Mouse (Mus musculus): ENCODE measurements around the gene Abcd3. TPM values are rescaled to one million over a fixed set of nuclear protein-coding genes. Genes with fewer than 3 reads are reported as not detected.

Gene Abcd3
- polyA plus RNA-seq, 1 experiment from 2014 or later = 90.5 TPM

- WGBS = 38% methylated on average over 1 of the region's 1 CpGs
- no peak for ATAC-seq (ENCODE audit: insufficient read depth, low FRiP score)
- Histone ChIP-seq H3K9me3 (replicated peaks; ENCODE audit: control insufficient read depth, low read length) (no peaks in the 10 kb centered on the region), H3K4me3 (replicated peaks; ENCODE audit: low read length) (no peak overlapping the region), H3K4me2 (ENCODE audit: low read depth, low read length) (no peak overlapping the region), H3K27ac (ENCODE audit: low read length) (no peak overlapping the region), H3K27me3 (ENCODE audit: control insufficient read depth, insufficient read depth, low read length) (no peaks in the 10 kb centered on the region), H3K9ac (ENCODE audit: low read length) (no peak overlapping the region), H3K4me1 (ENCODE audit: control insufficient read depth, insufficient read depth, low read length) (peaks cover 12% of the 10 kb centered on the region), H3K36me3 (ENCODE audit: control insufficient read depth, insufficient read depth, low read length) (no peaks in the 10 kb centered on the region)
Measured at GRCm38 (mm10) chr3:121737453-121737852, 77.6 kb downstream of the Abcd3 start.

- no peaks in the 10 kb centered on the region for H3K36me3 ChIP-seq (ENCODE audit: control insufficient read depth, insufficient read depth, low read length)
- H3K4me3 ChIP-seq (replicated peaks; ENCODE audit: low read length) = no peak overlapping the region
- peak; percentile 82 for ATAC-seq (ENCODE audit: insufficient read depth, low FRiP score)
- no peaks in the 10 kb centered on the region for H3K27me3 ChIP-seq (ENCODE audit: control insufficient read depth, insufficient read depth, low read length)
- peaks cover 12% of the 10 kb centered on the region for H3K4me1 ChIP-seq (ENCODE audit: control insufficient read depth, insufficient read depth, low read length)
- peak overlapping the region; percentile 50 for H3K27ac ChIP-seq (ENCODE audit: low read length)
- H3K4me2 ChIP-seq (ENCODE audit: low read depth, low read length) = peak overlapping the region; percentile 22
- peak overlapping the region; percentile 21; the same call in 1 of the 2 replicates for H3K9ac ChIP-seq (ENCODE audit: low read length)
- no peaks in the 10 kb centered on the region for H3K9me3 ChIP-seq (replicated peaks; ENCODE audit: control insufficient read depth, low read length)
- WGBS = 21% methylated on average over 18 of the region's 18 CpGs
Measured at GRCm38 (mm10) chr3:121736025-121736744, 78.9 kb downstream of the Abcd3 start.

- H3K4me2 ChIP-seq (ENCODE audit: low read depth, low read length) = no peak overlapping the region
- peak overlapping the region; percentile 50 for H3K27ac ChIP-seq (ENCODE audit: low read length)
- H3K4me3 ChIP-seq (replicated peaks; ENCODE audit: low read length) = no peak overlapping the region
- H3K4me1 ChIP-seq (ENCODE audit: control insufficient read depth, insufficient read depth, low read length) = peaks cover 12% of the 10 kb centered on the region
- no peaks in the 10 kb centered on the region for H3K27me3 ChIP-seq (ENCODE audit: control insufficient read depth, insufficient read depth, low read length)
- no peak for ATAC-seq (ENCODE audit: insufficient read depth, low FRiP score)
- H3K9me3 ChIP-seq (replicated peaks; ENCODE audit: control insufficient read depth, low read length) = no peaks in the 10 kb centered on the region
- H3K36me3 ChIP-seq (ENCODE audit: control insufficient read depth, insufficient read depth, low read length) = no peaks in the 10 kb centered on the region
- H3K9ac ChIP-seq (ENCODE audit: low read length) = no peak overlapping the region; the same call in 1 of the 2 replicates
- WGBS = 51% methylated on average over 7 of the region's 7 CpGs
Measured at GRCm38 (mm10) chr3:121735542-121735941, 79.6 kb downstream of the Abcd3 start.

- ATAC-seq (ENCODE audit: insufficient read depth, low FRiP score) = no peak
- Histone ChIP-seq H3K27me3 (ENCODE audit: control insufficient read depth, insufficient read depth, low read length) (no peaks in the 10 kb centered on the region), H3K9ac (ENCODE audit: low read length) (no peak overlapping the region), H3K9me3 (replicated peaks; ENCODE audit: control insufficient read depth, low read length) (no peaks in the 10 kb centered on the region), H3K4me1 (ENCODE audit: control insufficient read depth, insufficient read depth, low read length) (0 out of 2 replicates have a peak, but pooled peaks cover 3% of the 10 kb centered on the region), H3K27ac (ENCODE audit: low read length) (no peak overlapping the region), H3K36me3 (ENCODE audit: control insufficient read depth, insufficient read depth, low read length) (no peaks in the 10 kb centered on the region; the same call in 1 of the 2 replicates), H3K4me2 (ENCODE audit: low read depth, low read length) (no peak overlapping the region), H3K4me3 (replicated peaks; ENCODE audit: low read length) (no peak overlapping the region)
- 89% methylated on average over 4 of the region's 4 CpGs for WGBS
Measured at GRCm38 (mm10) chr3:121729678-121730077, 85.4 kb downstream of the Abcd3 start.

- Histone ChIP-seq H3K27me3 (ENCODE audit: control insufficient read depth, insufficient read depth, low read length) (no peaks in the 10 kb centered on the region), H3K36me3 (ENCODE audit: control insufficient read depth, insufficient read depth, low read length) (no peaks in the 10 kb centered on the region; the same call in 1 of the 2 replicates), H3K4me2 (ENCODE audit: low read depth, low read length) (peak overlapping the region; percentile 81; the same call in 1 of the 2 replicates), H3K9ac (ENCODE audit: low read length) (no peak overlapping the region), H3K27ac (ENCODE audit: low read length) (no peak overlapping the region), H3K9me3 (replicated peaks; ENCODE audit: control insufficient read depth, low read length) (no peaks in the 10 kb centered on the region), H3K4me1 (ENCODE audit: control insufficient read depth, insufficient read depth, low read length) (peaks cover 17% of the 10 kb centered on the region), H3K4me3 (replicated peaks; ENCODE audit: low read length) (no peak overlapping the region; the same call in 1 of the 2 replicates)
- WGBS = 67% methylated on average over 10 of the region's 10 CpGs
- ATAC-seq (ENCODE audit: insufficient read depth, low FRiP score) = no peak
Measured at GRCm38 (mm10) chr3:121725651-121726050, 89.5 kb downstream of the Abcd3 start.

GRCm38 (mm10) chr3:121724553-121724952, 90.5 kb downstream of the Abcd3 start:
- peak overlapping the region; percentile 76 for H3K9ac ChIP-seq (ENCODE audit: low read length)
- no peaks in the 10 kb centered on the region; the same call in 1 of the 2 replicates for H3K36me3 ChIP-seq (ENCODE audit: control insufficient read depth, insufficient read depth, low read length)
- peak overlapping the region; percentile 81 for H3K4me2 ChIP-seq (ENCODE audit: low read depth, low read length)
- H3K27me3 ChIP-seq (ENCODE audit: control insufficient read depth, insufficient read depth, low read length) = no peaks in the 10 kb centered on the region
- ATAC-seq (ENCODE audit: insufficient read depth, low FRiP score) = no peak
- H3K9me3 ChIP-seq (replicated peaks; ENCODE audit: control insufficient read depth, low read length) = no peaks in the 10 kb centered on the region
- peak overlapping the region; percentile 69 for H3K4me3 ChIP-seq (replicated peaks; ENCODE audit: low read length)
- peak overlapping the region; percentile 68; the same call in 1 of the 2 replicates for H3K27ac ChIP-seq (ENCODE audit: low read length)
- H3K4me1 ChIP-seq (ENCODE audit: control insufficient read depth, insufficient read depth, low read length) = peaks cover 17% of the 10 kb centered on the region
- WGBS = 26% methylated on average over 12 of the region's 12 CpGs

- WGBS = 5% methylated on average over 20 of the region's 20 CpGs
- H3K4me3 ChIP-seq (replicated peaks; ENCODE audit: low read length) = peak overlapping the region; percentile 69
- H3K36me3 ChIP-seq (ENCODE audit: control insufficient read depth, insufficient read depth, low read length) = no peaks in the 10 kb centered on the region
- H3K9me3 ChIP-seq (replicated peaks; ENCODE audit: control insufficient read depth, low read length) = no peaks in the 10 kb centered on the region
- peak overlapping the region; percentile 68; the same call in 1 of the 2 replicates for H3K27ac ChIP-seq (ENCODE audit: low read length)
- H3K4me2 ChIP-seq (ENCODE audit: low read depth, low read length) = peak overlapping the region; percentile 81
- H3K27me3 ChIP-seq (ENCODE audit: control insufficient read depth, insufficient read depth, low read length) = no peaks in the 10 kb centered on the region
- peak overlapping the region; percentile 76 for H3K9ac ChIP-seq (ENCODE audit: low read length)
- ATAC-seq (ENCODE audit: insufficient read depth, low FRiP score) = no peak
- H3K4me1 ChIP-seq (ENCODE audit: control insufficient read depth, insufficient read depth, low read length) = peaks cover 17% of the 10 kb centered on the region
Measured at GRCm38 (mm10) chr3:121723968-121724524, 91.1 kb downstream of the Abcd3 start.

- ATAC-seq (ENCODE audit: insufficient read depth, low FRiP score) = peak; percentile 89
- Histone ChIP-seq H3K9ac (ENCODE audit: low read length) (peak within 1 kb of the TSS; percentile 76), H3K36me3 (ENCODE audit: control insufficient read depth, insufficient read depth, low read length) (no peaks in the 10 kb centered on the region), H3K27ac (ENCODE audit: low read length) (peak within 1 kb of the TSS; percentile 68), H3K27me3 (ENCODE audit: control insufficient read depth, insufficient read depth, low read length) (no peaks in the 10 kb centered on the region), H3K4me2 (ENCODE audit: low read depth, low read length) (peak within 1 kb of the TSS; percentile 81), H3K4me3 (replicated peaks; ENCODE audit: low read length) (peak within 1 kb of the TSS; percentile 69), H3K9me3 (replicated peaks; ENCODE audit: control insufficient read depth, low read length) (no peaks in the 10 kb centered on the region), H3K4me1 (ENCODE audit: control insufficient read depth, insufficient read depth, low read length) (peaks cover 17% of the 10 kb centered on the region)
- 1% methylated on average over 73 of the region's 73 CpGs for WGBS
Measured at GRCm38 (mm10) chr3:121722971-121723844, 91.9 kb downstream of the Abcd3 start, which contains the start of gene F3. TSS of gene F3 (plus strand) at chr3:121723537.
